Mouse (Mus musculus) spleen, embryonic (tissue): ENCODE results near the gene Pigc.

Experiments
- CTCF ChIA-PET: fragments of 350-600 bp; sonication (Branson Sonifier 250); formaldehyde crosslinking; loops from one replicate; lab custom pipeline; 2022; lab: Charles Lee

Gene Pigc

GRCm38 (mm10) chr1:161976255-161977182, 7.5 kb downstream of the Pigc start:
- CTCF ChIA-PET = interaction anchor here (0.6 to 0.8 kb wide), 4 partner anchors 20 to 210 kb away, joined by 3 to 14 read pairs (median 3); no protein-coding TSS in a partner anchor

- CTCF ChIA-PET = interaction anchor here (0.7 kb wide), 3 partner anchors 103 to 202 kb away, joined by 3 to 10 read pairs (median 10); no protein-coding TSS in a partner anchor
Measured at GRCm38 (mm10) chr1:161977331-161977730, 8.3 kb downstream of the Pigc start.

GRCm38 (mm10) chr1:161978173-161978700, 9.3 kb downstream of the Pigc start:
- CTCF ChIA-PET = interaction anchor here (0.7 kb wide), 1 partner anchor 203 kb away, joined by 10 read pairs; no protein-coding TSS in a partner anchor

DNA sequence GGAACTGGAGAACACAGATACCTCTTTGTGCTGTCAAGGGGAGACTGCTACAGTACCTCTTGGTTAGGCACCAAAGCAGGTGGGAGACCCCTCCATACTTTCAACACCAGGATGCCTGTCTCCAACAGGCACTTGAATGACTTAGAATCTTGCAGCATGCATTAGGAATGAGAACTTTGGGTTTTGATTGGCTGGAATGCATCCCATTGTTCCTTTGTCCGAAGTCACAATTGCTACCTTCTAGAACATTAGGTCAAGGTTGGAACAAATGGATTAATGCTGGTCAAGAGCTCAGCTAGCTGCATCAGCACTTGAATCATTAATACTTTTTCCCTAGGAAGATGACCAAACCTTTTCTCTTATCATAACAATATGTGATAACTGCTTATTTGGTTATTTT, 10.6 kb downstream of the Pigc start, which contains the start of gene 4930558K02Rik:
4930558K02Rik (minus strand) TSS at position 101 of the 400 bp plus-strand sequence.
- CTCF ChIA-PET = no interaction called here

GRCm38 (mm10) chr1:161980046-161980445, 11.1 kb downstream of the Pigc start:
- CTCF ChIA-PET = interaction anchor here (0.6 kb wide), 1 partner anchor 231 kb away, joined by 6 read pairs; no protein-coding TSS in a partner anchor

GRCm38 (mm10) chr1:161980626-161981298, 11.8 kb downstream of the Pigc start:
- CTCF ChIA-PET = interaction anchor here (0.6 to 0.7 kb wide), 2 partner anchors 163 to 232 kb away, joined by 4 to 6 read pairs; no protein-coding TSS in a partner anchor

DNA sequence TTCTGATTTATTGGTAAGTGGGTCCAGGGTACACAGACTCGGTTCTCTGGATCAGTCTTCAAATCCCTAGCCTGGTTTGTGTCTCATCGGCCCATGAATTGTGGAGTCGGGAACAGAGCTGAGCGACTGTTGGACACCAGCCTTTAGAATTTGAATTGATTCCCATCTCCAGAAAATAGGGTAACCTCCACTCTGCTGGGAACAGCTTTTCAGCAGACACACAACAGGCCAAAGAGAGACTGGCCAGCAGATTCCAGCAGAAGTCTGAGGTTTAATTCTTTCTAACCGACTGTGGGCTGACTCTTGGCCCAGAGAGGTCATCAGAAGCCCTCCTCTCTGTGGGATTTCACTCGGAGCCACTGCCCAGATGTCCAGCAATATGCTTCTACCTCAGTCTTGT, 14.5 kb downstream of the Pigc start:
- CTCF ChIA-PET = no interaction called here

DNA sequence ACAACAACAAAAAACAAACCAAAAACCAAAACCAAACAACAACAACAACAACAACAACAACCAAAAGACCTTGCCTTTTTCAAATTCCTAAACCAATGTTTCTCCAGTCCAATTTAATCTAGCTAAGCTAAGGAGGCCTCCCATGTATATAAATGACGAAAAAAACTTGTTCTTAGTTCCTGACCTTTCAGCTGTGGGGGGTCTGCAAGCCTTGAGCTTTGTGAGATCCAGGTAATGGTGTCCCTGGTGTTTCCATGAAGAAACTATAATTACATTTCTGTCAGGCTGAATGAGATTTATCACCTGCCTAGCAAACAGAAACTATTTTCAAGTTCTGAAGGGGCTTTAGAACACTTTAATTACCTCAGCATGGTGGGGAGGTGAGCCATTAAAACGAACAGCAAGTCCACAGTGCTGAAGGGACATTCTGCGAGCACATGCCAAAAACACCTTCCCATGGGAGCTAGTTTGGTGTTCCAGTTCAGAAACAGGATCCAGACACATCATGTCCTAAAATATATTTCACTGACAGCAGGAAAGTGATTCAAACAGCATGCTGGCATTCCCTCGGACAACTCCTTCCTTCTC, 15.1 kb downstream of the Pigc start:
- CTCF ChIA-PET = no interaction called here

- CTCF ChIA-PET = interaction anchor here (0.6 to 0.9 kb wide), 5 partner anchors 9 to 327 kb away, joined by 3 to 30 read pairs (median 5); no protein-coding TSS in a partner anchor
Measured at GRCm38 (mm10) chr1:161990684-161991578, 21.9 kb downstream of the Pigc start.

GRCm38 (mm10) chr1:161991846-161992245, 22.9 kb downstream of the Pigc start:
- CTCF ChIA-PET = no interaction called here

DNA sequence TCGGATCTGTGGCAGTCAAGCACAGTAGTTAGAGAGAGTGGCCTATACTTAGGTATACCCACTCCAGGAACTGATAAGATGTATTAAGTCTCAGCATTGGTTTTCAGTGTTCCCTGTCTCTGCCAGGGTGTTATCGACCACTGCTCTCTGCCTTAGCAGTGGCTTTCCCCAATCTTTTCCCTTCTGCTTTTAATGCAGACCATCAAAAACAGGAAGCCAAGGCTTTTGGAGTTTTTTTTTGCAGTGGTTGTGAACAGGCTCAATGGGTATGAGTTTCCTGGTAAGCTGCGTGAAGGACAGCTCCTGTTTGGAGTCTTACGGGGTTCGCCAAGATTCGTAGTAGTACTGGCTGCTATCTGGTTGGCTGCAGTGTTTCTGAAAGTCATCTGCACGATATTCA, 23.4 kb downstream of the Pigc start:
- CTCF ChIA-PET = interaction anchor here (0.7 kb wide), 1 partner anchor 252 kb away, joined by 3 read pairs; no protein-coding TSS in a partner anchor

DNA sequence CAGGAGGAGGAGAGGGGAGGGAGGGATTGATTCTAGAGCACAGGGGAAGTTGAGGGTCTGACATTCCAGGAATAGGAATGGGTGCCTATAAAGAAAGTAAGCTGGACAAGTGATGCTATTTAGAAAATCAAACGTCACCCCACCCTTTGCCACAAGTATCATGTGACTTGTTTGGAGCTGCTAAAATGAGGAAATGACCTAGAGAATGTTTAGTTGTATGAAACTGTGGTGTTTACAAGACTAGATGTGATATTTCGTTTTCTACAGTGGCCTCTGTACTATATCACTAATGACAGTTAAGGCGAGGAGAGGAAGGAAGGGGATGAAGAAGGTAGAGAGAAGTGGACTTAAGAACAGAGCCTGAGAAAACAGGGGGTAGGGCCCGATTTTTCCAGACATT, 29.8 kb downstream of the Pigc start:
- CTCF ChIA-PET = no interaction called here

- CTCF ChIA-PET = interaction anchor here (0.9 to 1.2 kb wide), 2 partner anchors 254 to 314 kb away, joined by 3 to 5 read pairs; no protein-coding TSS in a partner anchor
Measured at GRCm38 (mm10) chr1:161999338-161999737, 30.4 kb downstream of the Pigc start.

DNA sequence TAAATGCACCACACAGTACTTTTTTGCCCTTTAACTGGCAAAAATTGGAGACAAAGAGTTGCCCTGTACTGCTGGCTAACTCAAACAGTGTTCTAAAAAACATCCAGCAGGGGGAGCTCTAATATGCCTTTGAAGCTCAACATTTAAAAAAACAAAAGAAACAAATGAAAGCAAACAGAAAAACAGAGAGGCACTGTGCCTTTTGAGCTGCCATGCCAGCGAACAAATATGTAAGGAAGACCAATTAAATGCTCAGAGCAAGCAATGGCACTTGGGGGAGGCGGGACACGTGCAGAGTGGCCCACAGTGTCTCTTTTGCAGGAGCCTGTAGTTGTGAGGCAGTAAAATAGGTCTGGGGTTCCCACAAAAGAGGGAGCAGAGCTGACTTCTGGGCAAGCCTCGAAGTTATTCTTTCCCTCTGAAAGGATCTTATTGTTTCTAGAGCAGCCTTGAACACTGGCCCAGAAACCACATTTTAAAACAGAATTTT, 30.9 kb downstream of the Pigc start:
- CTCF ChIA-PET = interaction anchor here (0.6 to 1.2 kb wide), 4 partner anchors 153 to 420 kb away, joined by 3 to 5 read pairs (median 3); no protein-coding TSS in a partner anchor

DNA sequence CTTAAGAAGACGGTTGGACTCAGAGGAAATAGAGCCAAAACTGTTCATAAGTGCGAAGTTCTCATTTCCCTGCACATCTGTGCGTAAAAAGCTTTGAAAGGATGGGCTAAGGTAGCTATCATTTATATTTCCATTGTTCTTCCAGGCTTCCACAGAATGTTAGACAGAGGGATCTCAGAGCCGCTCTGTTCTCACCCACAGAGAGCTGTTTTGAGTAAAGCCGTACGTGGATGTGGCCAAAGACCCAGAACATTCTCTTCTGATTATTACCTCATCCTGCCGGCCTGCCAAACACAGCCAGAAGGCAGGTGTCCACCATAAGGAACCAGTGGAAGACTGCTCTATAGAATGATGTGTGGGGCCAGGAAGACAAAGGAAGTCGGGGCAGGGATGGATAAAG, 32.3 kb downstream of the Pigc start:
- CTCF ChIA-PET = interaction anchor here (0.6 kb wide), 1 partner anchor 280 kb away, joined by 4 read pairs; no protein-coding TSS in a partner anchor

DNA sequence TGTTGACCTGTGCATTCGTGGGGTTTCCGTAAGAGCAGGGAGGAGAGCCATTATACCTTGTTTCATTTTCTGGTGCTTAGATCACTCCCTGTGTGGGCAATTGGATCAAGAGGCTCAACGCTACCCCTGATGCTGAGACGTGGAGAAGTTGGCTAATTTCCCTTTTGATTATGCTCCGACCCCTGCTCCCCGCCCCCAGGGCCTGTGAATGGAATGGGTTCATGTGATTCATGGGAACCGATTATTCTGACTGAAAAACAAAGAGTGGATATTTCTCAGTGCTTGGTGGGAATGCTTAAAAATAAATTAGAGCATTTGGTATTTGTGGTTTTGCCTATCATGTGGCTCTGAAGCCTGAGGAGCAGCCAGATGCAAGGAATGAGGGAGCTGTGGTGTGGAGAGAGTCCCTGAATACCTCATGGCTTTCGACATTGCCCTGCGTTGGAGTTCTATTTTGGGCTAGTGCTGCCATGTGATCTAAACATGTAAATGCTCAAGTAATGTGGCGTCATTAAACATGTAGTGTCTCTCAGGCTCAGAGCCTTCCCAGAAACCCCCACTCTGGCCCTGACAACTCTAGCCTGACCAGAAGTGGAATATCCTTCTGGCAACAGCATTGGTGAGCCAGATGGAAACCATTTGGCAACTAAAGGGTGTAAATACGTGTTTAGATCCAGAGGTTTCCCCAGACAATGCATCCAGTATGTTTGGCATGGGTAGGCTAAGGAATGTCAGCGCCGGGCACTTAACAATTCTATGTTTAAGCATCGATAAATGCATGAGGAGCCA, 34.9 kb downstream of the Pigc start:
- CTCF ChIA-PET = interaction anchor here (0.8 kb wide), 1 partner anchor 13 kb away, joined by 30 read pairs; no protein-coding TSS in a partner anchor

- CTCF ChIA-PET = interaction anchor here (0.8 kb wide), 1 partner anchor 13 kb away, joined by 30 read pairs; no protein-coding TSS in a partner anchor
Measured at GRCm38 (mm10) chr1:162004518-162004780, 35.5 kb downstream of the Pigc start.

GRCm38 (mm10) chr1:162004821-162005770, 36.1 kb downstream of the Pigc start:
- CTCF ChIA-PET = interaction anchor here (0.8 kb wide), 1 partner anchor 14 kb away, joined by 30 read pairs; no protein-coding TSS in a partner anchor
